ENCODE assay signal across 8 mouse cellular contexts in the genomic region with DNA sequence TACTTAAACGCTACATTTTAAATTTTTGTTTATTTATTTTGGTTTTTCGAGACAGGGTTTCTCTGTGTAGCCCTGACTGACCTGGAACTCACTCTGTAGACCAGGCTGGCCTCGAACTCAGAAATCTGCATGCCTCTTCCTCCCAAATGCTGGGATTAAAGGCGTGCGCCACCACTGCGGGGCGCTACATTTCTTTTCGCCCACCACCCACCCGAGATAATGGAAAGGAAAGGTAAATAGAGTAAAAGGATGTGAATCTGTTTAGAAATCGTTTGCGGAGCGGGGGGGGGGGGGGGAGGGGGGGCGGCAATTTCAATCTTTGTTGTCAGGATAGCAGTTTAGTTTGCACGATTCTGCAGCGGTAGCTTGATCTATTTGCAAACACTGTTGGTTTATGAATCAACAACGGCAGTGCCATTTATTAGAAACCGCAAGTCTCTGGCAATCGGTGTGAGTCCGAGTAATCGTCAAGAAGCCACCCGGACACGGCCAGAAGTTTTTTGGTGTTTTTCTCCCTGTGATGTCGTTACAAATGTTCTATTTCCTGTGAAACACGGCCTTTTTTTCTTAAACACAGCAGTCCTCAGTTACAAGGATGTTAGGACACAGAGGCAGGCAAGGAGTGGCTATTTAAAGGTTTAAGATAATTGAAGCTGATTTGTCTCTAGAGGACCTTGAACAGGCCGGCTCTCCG. TPM values are rescaled to one million over a fixed set of nuclear protein-coding genes. Genes with fewer than 3 reads are reported as not detected.
DNase-seq lines count a peak whose midpoint lies in the region; ATAC-seq and TF ChIP-seq lines count a peak whose summit lies in the region.

No protein-coding gene starts in this region.

- H3K9ac ChIP-seq in heart, adult 2 months (ENCODE audit: low read depth, low read length): peak overlapping the region; percentile 63
- H3K9ac ChIP-seq in kidney, embryonic 14.5 days (ENCODE audit: low read depth, low read length): peak overlapping the region; percentile 45; the same call in 1 of the 2 replicates

- H3K79me2 ChIP-seq in heart, adult 2 months (replicated peaks; ENCODE audit: control insufficient read depth, insufficient read depth, low read length): no peaks in the 10 kb centered on the region

- intact Hi-C loops in heart, postnatal 25 days (cut with DNase I): no loop called here
- intact Hi-C loops in heart, adult 2 months (cut with DNase I): no loop called here

- WGBS in cerebellum, adult 2 months: 3% methylated on average over 26 of the region's 26 CpGs
- 3% methylated on average over 26 of the region's 26 CpGs for WGBS in heart, adult 2 months
- WGBS in kidney, embryonic 14.5 days: 7% methylated on average over 26 of the region's 26 CpGs

- no peak for TF ChIP-seq EP300 in heart, adult 2 months (IDR thresholded peaks at IDR 0.05; ENCODE audit: insufficient read depth, low read depth, low read length)

- DNase-seq in heart, adult 11 months: peak; percentile 94
- DNase-seq in heart, postnatal 25 days (ENCODE audit: low spot score): no peak
- peak; percentile 51 to 63 for DNase-seq in cerebellum, adult 2 months
- peak; percentile 45 to 51 for DNase-seq in heart, adult 2 months
- peak; percentile 33 for DNase-seq in lung, postnatal 14 days
- DNase-seq in splenic B cell, adult 2 months (ENCODE audit: low read depth, low spot score): peak; percentile 65
- no peak for DNase-seq in layer of hippocampus, postnatal 36 days

- peak; percentile 13; the same call in 1 of the 2 replicates for TF ChIP-seq CTCF in cerebellum, adult 2 months (IDR thresholded peaks at IDR 0.05; ENCODE audit: borderline replicate concordance, insufficient read depth, low read depth, low read length)
- peak; percentile 51 for TF ChIP-seq CTCF in heart, adult 2 months (IDR thresholded peaks at IDR 0.05)

- ATAC-seq in kidney, embryonic 14.5 days (ENCODE audit: low FRiP score, low TSS enrichment): no peak

- H3K4me2 ChIP-seq in kidney, embryonic 14.5 days (replicated peaks; ENCODE audit: low read depth, low read length): peak overlapping the region; percentile 44

- no peaks in the 10 kb centered on the region for H3K4me1 ChIP-seq in cerebellum, adult 2 months (ENCODE audit: control insufficient read depth, insufficient read depth, low read length)
- no peaks in the 10 kb centered on the region for H3K4me1 ChIP-seq in heart, adult 2 months (ENCODE audit: control insufficient read depth, insufficient read depth, low read length)
- H3K4me1 ChIP-seq in kidney, embryonic 14.5 days (ENCODE audit: control insufficient read depth, insufficient read depth, low read length): no peaks in the 10 kb centered on the region; the same call in 1 of the 2 replicates

- peak overlapping the region; percentile 86 for H3K4me3 ChIP-seq in cerebellum, adult 2 months (replicated peaks; ENCODE audit: insufficient read depth, low read depth, low read length)
- peak overlapping the region; percentile 66 for H3K4me3 ChIP-seq in heart, adult 2 months
- peak overlapping the region; percentile 29 for H3K4me3 ChIP-seq in kidney, embryonic 14.5 days (ENCODE audit: low read length)

- H3K27me3 ChIP-seq in cerebellum, adult 2 months (ENCODE audit: control insufficient read depth, insufficient read depth, low read length): no peaks in the 10 kb centered on the region
- no peaks in the 10 kb centered on the region for H3K27me3 ChIP-seq in heart, adult 2 months (ENCODE audit: control insufficient read depth, insufficient read depth, low read length)
- no peaks in the 10 kb centered on the region for H3K27me3 ChIP-seq in kidney, embryonic 14.5 days (ENCODE audit: control insufficient read depth, insufficient read depth, low read length)
- no peaks in the 10 kb centered on the region for H3K27me3 ChIP-seq in splenic B cell, adult 2 months (ENCODE audit: control insufficient read depth, insufficient read depth, low read length, poor library complexity, severe bottlenecking)

- TF ChIP-seq POLR2A in cerebellum, adult 2 months (IDR thresholded peaks at IDR 0.05; ENCODE audit: borderline replicate concordance, insufficient read depth, low read length): no peak
- TF ChIP-seq POLR2A in heart, adult 2 months (IDR thresholded peaks at IDR 0.05; ENCODE audit: insufficient read depth, low read depth, low read length): no peak; the same call in 1 of the 2 replicates

- H3K9me3 ChIP-seq in kidney, embryonic 14.5 days (ENCODE audit: control insufficient read depth, low read length): no peaks in the 10 kb centered on the region

- H3K36me3 ChIP-seq in heart, adult 2 months (ENCODE audit: control insufficient read depth, insufficient read depth, low read length): peaks cover 3% of the 10 kb centered on the region
- no peaks in the 10 kb centered on the region for H3K36me3 ChIP-seq in kidney, embryonic 14.5 days (ENCODE audit: control insufficient read depth, insufficient read depth, low read length)
- H3K36me3 ChIP-seq in splenic B cell, adult 2 months (ENCODE audit: control insufficient read depth, insufficient read depth, low read length, poor library complexity, severe bottlenecking): no peaks in the 10 kb centered on the region

- H3K27ac ChIP-seq in cerebellum, adult 2 months (ENCODE audit: insufficient read depth, low read length): peak overlapping the region; percentile 87
- peak overlapping the region; percentile 91 for H3K27ac ChIP-seq in heart, adult 2 months
- H3K27ac ChIP-seq in kidney, embryonic 14.5 days (ENCODE audit: low read depth, low read length): peak overlapping the region; percentile 81

RNA-seq across cellular contexts. Expression of gene BC107364, which starts 35.6 kb away (rescaled TPM):
- not detected for total RNA-seq in heart, postnatal 25 days (2021)
- not detected in 2 replicates for polyA plus RNA-seq in cerebellum, adult 2 months (2012; rRNA removed)
- total RNA-seq in heart, adult 2 months (2021): not detected
- polyA plus RNA-seq in heart, adult 2 months (2012; rRNA removed): 0.15 TPM in 1 of 2 replicates, not detected in the other
- polyA plus RNA-seq in kidney, embryonic 14.5 days (2014; fragmentation: Nextera tagmentation; extraction: Ambion mirVana): 0.20 TPM in 1 of 2 replicates, not detected in the other
- not detected for total RNA-seq in layer of hippocampus, postnatal 36 days (2021)

RNA-seq across cellular contexts. Expression of gene Hfe2, which starts 37.2 kb away (rescaled TPM):
- 100 to 1,000 TPM; 266 to 290 TPM for total RNA-seq in heart, postnatal 25 days (2021)
- 0.21 and 0.41 TPM in 2 replicates for polyA plus RNA-seq in cerebellum, adult 2 months (2012; rRNA removed)
- 100 to 1,000 TPM; 289 to 295 TPM for total RNA-seq in heart, adult 2 months (2021)
- 199 and 261 TPM in 2 replicates for polyA plus RNA-seq in heart, adult 2 months (2012; rRNA removed)
- 0.20 and 0.30 TPM in 2 replicates for polyA plus RNA-seq in kidney, embryonic 14.5 days (2014; fragmentation: Nextera tagmentation; extraction: Ambion mirVana)
- total RNA-seq in layer of hippocampus, postnatal 36 days (2021): under 1 TPM in 1 of 2 experiments, not detected in 1; 0.25 TPM

Comparison
In these comparisons a context has a peak if more than half of its experiments do, and no peak if none do; other contexts are left out.
1. DNase-seq: peak in heart, adult 11 months (single experiment), cerebellum, adult 2 months (2 of 2), heart, adult 2 months (2 of 2), lung, postnatal 14 days (single experiment) and splenic B cell, adult 2 months (single experiment); none in heart, postnatal 25 days (single experiment) and layer of hippocampus, postnatal 36 days (0 of 2).
2. H3K4me3 ChIP-seq: peak in every context shown above with its lines; median percentile 86 in cerebellum, adult 2 months; 66 in heart, adult 2 months; 29 in kidney, embryonic 14.5 days.
3. RNA of gene Hfe2, which starts 37.2 kb away (total RNA-seq): 289 to 295 TPM in heart, adult 2 months and 266 to 290 TPM in heart, postnatal 25 days; 0.25 TPM in layer of hippocampus, postnatal 36 days; every median in the first group is over 100 times any median in the second.
4. Peak in every context shown above with its lines, with median percentiles within 50 percentile points of each other: H3K27ac ChIP-seq.